Mouse (Mus musculus) midbrain, postnatal 0 days (tissue): Measurements from ENCODE around the gene Fdx1. TPM values are rescaled to one million over a fixed set of nuclear protein-coding genes. Genes with fewer than 3 reads are reported as not detected.

Source experiments
- ATAC-seq: fragments of 200-750 bp; cut with Nextera tagmentation; 2 replicates; pipeline ENCODE4 v1.8.0; 2017; ENCODE audit warnings: moderate number of reproducible peaks, mild to moderate bottlenecking, moderate TSS enrichment, moderate library complexity; ENCODE audit not compliant: low FRiP score
- DNase-seq: peaks from one replicate; pipeline ENCODE4 v3.0.0-alpha.2; 2015; ENCODE audit warnings: low spot score
- H3K27ac ChIP-seq: fragments of 300-500 bp; sonication (generic); 2 replicates; pipeline ENCODE4 v1.5.1; 2014; ENCODE audit warnings: low read depth, mild to moderate bottlenecking, low read length, mixed read lengths
- H3K27me3 ChIP-seq: fragments of 300-500 bp; sonication (generic); 2 replicates; pipeline ENCODE4 v1.6.1; 2014; ENCODE audit warnings: low read length, control low read depth, mixed read lengths; ENCODE audit not compliant: insufficient read depth
- H3K36me3 ChIP-seq: fragments of 300-500 bp; sonication (generic); 2 replicates; pipeline ENCODE4 v1.6.1; 2014; ENCODE audit warnings: low read length, control low read depth, mixed read lengths; ENCODE audit not compliant: insufficient read depth
- H3K4me1 ChIP-seq: fragments of 300-500 bp; sonication (generic); 2 replicates; pipeline ENCODE4 v1.6.1; 2014; ENCODE audit warnings: mild to moderate bottlenecking, control low read depth, antibody characterized with exemption, low read length, mixed read lengths; ENCODE audit not compliant: insufficient read depth
- H3K4me2 ChIP-seq: fragments of 300-500 bp; sonication (generic); 2 replicates; pipeline ENCODE4 v1.6.1; 2014; ENCODE audit warnings: low read depth, mild to moderate bottlenecking, low read length, mixed read lengths; ENCODE audit not compliant: poor library complexity, severe bottlenecking
- H3K4me3 ChIP-seq: fragments of 300-500 bp; sonication (generic); 2 replicates; pipeline ENCODE4 v1.5.1; 2014; ENCODE audit warnings: low read depth, mild to moderate bottlenecking, low read length, moderate library complexity
- H3K9ac ChIP-seq: fragments of 300-500 bp; sonication (generic); replicated peaks from 2 replicates; pipeline ENCODE4 v1.6.1; 2014; ENCODE audit warnings: mild to moderate bottlenecking, low read length, moderate library complexity, mixed read lengths; ENCODE audit not compliant: poor library complexity, severe bottlenecking
- H3K9me3 ChIP-seq: fragments of 300-500 bp; sonication (generic); 2 replicates; pipeline ENCODE4 v1.6.1; 2016; ENCODE audit warnings: low read length, control low read depth
- CTCF ChIP-seq: IDR thresholded peaks from 2 replicates; pipeline ENCODE4 v1.5.1; 2016; ENCODE audit warnings: antibody characterized with exemption, mild to moderate bottlenecking
- WGBS: fragments of 180-500 bp; shearing (Covaris S2); extraction: QIAGEN DNeasy Blood & Tissue Kit; methylation state at CpG from one replicate; pipeline ENCODE4 v1.1.7; 2014; 5-methylcytosine and 5-hydroxymethylcytosine counted together
- polyA plus RNA-seq: library from polyadenylated mRNA; unstranded; fragments of >200 nt; fragmentation: Nextera tagmentation; extraction: Ambion mirVana; gene quantifications from 2 replicates; pipeline ENCODE4 v1.2.1, GENCODE M21; 2015
- total RNA-seq: library from RNA; depleted of rRNA; stranded (reverse); fragments of >200 nt; gene quantifications from 2 replicates; pipeline ENCODE4 v1.2.3, GENCODE M21; 2014

Gene Fdx1
- total and polyA plus RNA-seq, 2 experiments from 2014 or later = 18.0 to 39.1 TPM

GRCm38 (mm10) chr9:51995331-51996099, 32.2 kb upstream of the Fdx1 start:
- no peak for TF ChIP-seq CTCF
- no peaks in the 10 kb centered on the region for H3K4me1 ChIP-seq
- 81% methylated on average over 5 of the region's 5 CpGs for WGBS
- peaks cover 5% of the 10 kb centered on the region; the same call in 1 of the 2 replicates for H3K9me3 ChIP-seq
- H3K27me3 ChIP-seq = no peaks in the 10 kb centered on the region
- H3K4me2 ChIP-seq = no peak overlapping the region
- H3K27ac ChIP-seq = no peak overlapping the region
- H3K9ac ChIP-seq = no peak overlapping the region
- no peak overlapping the region for H3K4me3 ChIP-seq
- ATAC-seq (no peak), DNase-seq (no peak)
- no peaks in the 10 kb centered on the region for H3K36me3 ChIP-seq

- no peak overlapping the region for H3K27ac ChIP-seq
- DNase-seq (no peak), ATAC-seq (no peak)
- H3K9ac ChIP-seq = no peak overlapping the region
- H3K36me3 ChIP-seq = no peaks in the 10 kb centered on the region
- no peak overlapping the region for H3K4me3 ChIP-seq
- no peaks in the 10 kb centered on the region for H3K4me1 ChIP-seq
- H3K9me3 ChIP-seq = peaks cover 5% of the 10 kb centered on the region; the same call in 1 of the 2 replicates
- H3K4me2 ChIP-seq = no peak overlapping the region
- no peaks in the 10 kb centered on the region for H3K27me3 ChIP-seq
- TF ChIP-seq CTCF = no peak
- WGBS = 92% methylated on average over 5 of the region's 5 CpGs
Measured at GRCm38 (mm10) chr9:51994636-51995260, 31.4 kb upstream of the Fdx1 start.

GRCm38 (mm10) chr9:51993486-51994275, 30.3 kb upstream of the Fdx1 start:
- no peaks in the 10 kb centered on the region for H3K4me1 ChIP-seq
- TF ChIP-seq CTCF = peak; percentile 39
- no peak overlapping the region for H3K27ac ChIP-seq
- DNase-seq (no peak), ATAC-seq (no peak)
- no peak overlapping the region for H3K4me2 ChIP-seq
- 80% methylated on average over 4 of the region's 4 CpGs for WGBS
- H3K36me3 ChIP-seq = no peaks in the 10 kb centered on the region
- H3K9me3 ChIP-seq = peaks cover 3% of the 10 kb centered on the region; the same call in 1 of the 2 replicates
- H3K4me3 ChIP-seq = no peak overlapping the region
- H3K27me3 ChIP-seq = no peaks in the 10 kb centered on the region
- no peak overlapping the region for H3K9ac ChIP-seq

- Histone ChIP-seq H3K4me2 (no peak overlapping the region), H3K9ac (no peak overlapping the region), H3K36me3 (no peaks in the 10 kb centered on the region), H3K4me1 (no peaks in the 10 kb centered on the region), H3K27ac (no peak overlapping the region), H3K9me3 (no peaks in the 10 kb centered on the region), H3K27me3 (no peaks in the 10 kb centered on the region), H3K4me3 (no peak overlapping the region)
- WGBS = 23% methylated on average over 2 of the region's 2 CpGs
- peak; percentile 47 for TF ChIP-seq CTCF
- ATAC-seq (no peak), DNase-seq (no peak)
Measured at GRCm38 (mm10) chr9:51991241-51991876, 28.0 kb upstream of the Fdx1 start.

GRCm38 (mm10) chr9:51990828-51991227, 27.5 kb upstream of the Fdx1 start:
- Histone ChIP-seq H3K4me1 (no peaks in the 10 kb centered on the region), H3K36me3 (no peaks in the 10 kb centered on the region), H3K9me3 (no peaks in the 10 kb centered on the region), H3K27ac (no peak overlapping the region), H3K27me3 (no peaks in the 10 kb centered on the region), H3K9ac (no peak overlapping the region), H3K4me3 (no peak overlapping the region), H3K4me2 (no peak overlapping the region)
- WGBS = 26% methylated on average over 2 of the region's 2 CpGs
- peak; percentile 39 for TF ChIP-seq CTCF
- ATAC-seq (no peak), DNase-seq (no peak)
